ENCODE assay signal across 9 mouse cellular contexts in the genomic region with DNA sequence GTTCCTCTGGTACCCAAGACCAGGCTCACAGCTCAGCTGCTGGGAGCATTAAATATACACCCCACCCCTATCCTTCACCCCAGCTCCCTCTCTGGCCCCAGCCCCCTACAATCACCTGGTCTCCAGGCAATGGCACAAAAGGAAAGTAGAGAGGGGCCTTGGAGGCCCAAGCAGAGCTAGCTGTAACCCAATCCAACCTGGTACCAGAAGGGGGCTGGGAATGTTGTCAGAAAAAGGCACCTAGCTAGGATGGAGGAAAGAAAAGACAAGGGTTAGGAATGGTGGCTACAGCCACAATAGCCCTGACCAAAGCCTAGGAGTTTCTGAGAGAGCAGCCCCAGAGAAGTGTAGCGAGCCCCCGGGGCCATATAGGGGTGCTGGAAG. TPM values are rescaled to one million over a fixed set of nuclear protein-coding genes. Genes with fewer than 3 reads are reported as not detected.
DNase-seq lines count a peak whose midpoint lies in the region; ATAC-seq lines count a peak whose summit lies in the region.
"Had no signal": no experiment of that assay in that cellular context is flagged by ENCODE, and none has a peak within 500 bp of the region (broad histone marks: within the 10 kb centered on the region; RNA-seq: fewer than 3 reads in every experiment).

No protein-coding gene starts in this region.

- H3K4me3 ChIP-seq in kidney, embryonic 16.5 days (ENCODE audit: low read length) = peak overlapping the region; percentile 77; the same call in 1 of the 2 replicates
- H3K4me3 ChIP-seq in embryonic facial prominence, embryonic 15.5 days (replicated peaks) = peak overlapping the region; percentile 78; the same call in 1 of the 2 replicates
- H3K4me3 ChIP-seq in intestine, embryonic 14.5 days (ENCODE audit: low read depth, low read length) = no peak overlapping the region
- no peak overlapping the region for H3K4me3 ChIP-seq in neural tube, embryonic 12.5 days

- no peaks in the 10 kb centered on the region for H3K9me3 ChIP-seq in kidney, embryonic 16.5 days (ENCODE audit: low read length)
- no peaks in the 10 kb centered on the region for H3K9me3 ChIP-seq in embryonic facial prominence, embryonic 15.5 days (replicated peaks)
- H3K9me3 ChIP-seq in intestine, embryonic 14.5 days (ENCODE audit: control insufficient read depth, low read length) = no peaks in the 10 kb centered on the region
- H3K9me3 ChIP-seq in neural tube, embryonic 12.5 days = no peaks in the 10 kb centered on the region

- H3K36me3 ChIP-seq in kidney, embryonic 16.5 days (ENCODE audit: insufficient read depth, low read length) = no peaks in the 10 kb centered on the region
- no peaks in the 10 kb centered on the region; the same call in 1 of the 2 replicates for H3K36me3 ChIP-seq in embryonic facial prominence, embryonic 15.5 days
- no peaks in the 10 kb centered on the region for H3K36me3 ChIP-seq in intestine, embryonic 14.5 days (ENCODE audit: control insufficient read depth, insufficient read depth, low read length)
- H3K36me3 ChIP-seq in neural tube, embryonic 12.5 days = no peaks in the 10 kb centered on the region

- H3K27me3 ChIP-seq in kidney, embryonic 16.5 days (ENCODE audit: insufficient read depth, low read length) = no peaks in the 10 kb centered on the region
- H3K27me3 ChIP-seq in embryonic facial prominence, embryonic 15.5 days = no peaks in the 10 kb centered on the region
- H3K27me3 ChIP-seq in intestine, embryonic 14.5 days (replicated peaks; ENCODE audit: control insufficient read depth, insufficient read depth, low read length) = no peaks in the 10 kb centered on the region
- H3K27me3 ChIP-seq in neural tube, embryonic 12.5 days (replicated peaks) = no peaks in the 10 kb centered on the region

- H3K27ac ChIP-seq in kidney, embryonic 16.5 days (ENCODE audit: low read length) = peak overlapping the region; percentile 98
- peak overlapping the region; percentile 98 for H3K27ac ChIP-seq in embryonic facial prominence, embryonic 15.5 days (replicated peaks)
- peak overlapping the region; percentile 95 for H3K27ac ChIP-seq in intestine, embryonic 14.5 days (ENCODE audit: low read depth)
- H3K27ac ChIP-seq in neural tube, embryonic 12.5 days = no peak overlapping the region

- H3K4me1 ChIP-seq in kidney, embryonic 16.5 days (ENCODE audit: insufficient read depth, low read length) = peaks cover 40% of the 10 kb centered on the region
- peaks cover 42% of the 10 kb centered on the region for H3K4me1 ChIP-seq in embryonic facial prominence, embryonic 15.5 days
- H3K4me1 ChIP-seq in intestine, embryonic 14.5 days (replicated peaks; ENCODE audit: control insufficient read depth, insufficient read depth, low read length) = peaks cover 34% of the 10 kb centered on the region
- peaks cover 40% of the 10 kb centered on the region for H3K4me1 ChIP-seq in neural tube, embryonic 12.5 days

- no peak for DNase-seq in kidney, adult 18-20 months
- DNase-seq in intestine, embryonic 14.5 days (ENCODE audit: low spot score) = no peak
- no peak for DNase-seq in left cerebral cortex, adult 8-10 months (ENCODE audit: low spot score in 2 of 2)
- no peak for DNase-seq in left cerebral cortex, adult 11 months (ENCODE audit: low spot score)
- DNase-seq in adrenal gland, adult 8-10 months = no peak

- peak overlapping the region; percentile 68 for H3K4me2 ChIP-seq in kidney, embryonic 16.5 days (replicated peaks; ENCODE audit: low read depth, low read length)
- H3K4me2 ChIP-seq in embryonic facial prominence, embryonic 15.5 days (replicated peaks) = peak overlapping the region; percentile 70
- peak overlapping the region; percentile 70 for H3K4me2 ChIP-seq in intestine, embryonic 14.5 days (ENCODE audit: low read length)
- peak overlapping the region; percentile 75 for H3K4me2 ChIP-seq in neural tube, embryonic 12.5 days (replicated peaks)

- no peak for ATAC-seq in kidney, embryonic 16.5 days (ENCODE audit: low FRiP score, low TSS enrichment)
- no peak for ATAC-seq in embryonic facial prominence, embryonic 15.5 days (ENCODE audit: insufficient number of reproducible peaks, low FRiP score, low TSS enrichment, low read depth)
- ATAC-seq in intestine, embryonic 14.5 days (replicated peaks; ENCODE audit: low FRiP score, low TSS enrichment, low read depth) = no peak
- no peak for ATAC-seq in neural tube, embryonic 12.5 days (ENCODE audit: low FRiP score, low read depth)

- WGBS in kidney, embryonic 16.5 days = 52% methylated on average over 2 of the region's 2 CpGs
- 46% methylated on average over 2 of the region's 2 CpGs for WGBS in embryonic facial prominence, embryonic 15.5 days
- WGBS in intestine, embryonic 14.5 days = 50% methylated on average over 2 of the region's 2 CpGs
- whole genome bisulfite sequencing in neural tube, embryonic 12.5 days = 56% methylated on average over 2 of the region's 2 CpGs

- peak overlapping the region; percentile 36 for H3K9ac ChIP-seq in kidney, embryonic 16.5 days (replicated peaks; ENCODE audit: low read length)
- no peak overlapping the region for H3K9ac ChIP-seq in embryonic facial prominence, embryonic 15.5 days
- peak overlapping the region; percentile 0 for H3K9ac ChIP-seq in intestine, embryonic 14.5 days (ENCODE audit: low read length)
- peak overlapping the region; percentile 13; the same call in 1 of the 2 replicates for H3K9ac ChIP-seq in neural tube, embryonic 12.5 days

RNA-seq across cellular contexts. Expression of gene Atn1, which starts 2.5 kb away (rescaled TPM):
- polyA plus RNA-seq in kidney, embryonic 16.5 days (2015; fragmentation: Nextera tagmentation; extraction: Ambion mirVana) = 16.4 and 20.2 TPM in 2 replicates
- 20.1 and 21.0 TPM in 2 replicates for polyA plus RNA-seq in embryonic facial prominence, embryonic 15.5 days (2015; fragmentation: Nextera tagmentation; extraction: Ambion mirVana)
- 12.1 TPM in 2 replicates for polyA plus RNA-seq in intestine, embryonic 14.5 days (2014; fragmentation: Nextera tagmentation; extraction: Ambion mirVana)
- 16.8 and 17.4 TPM in 2 replicates for polyA plus RNA-seq in neural tube, embryonic 12.5 days (2016; fragmentation: Nextera tagmentation; extraction: Ambion mirVana)
- total RNA-seq in left cerebral cortex, adult 8-10 months (2022) = 100 to 1,000 TPM; 146 to 166 (median 159) TPM
- 100 to 1,000 TPM in 2 of 4 experiments, 10 to 100 TPM in 2; 68.7 to 111 (median 97.1) TPM for total RNA-seq in adrenal gland, adult 8-10 months (2022)

RNA-seq across cellular contexts. Expression of gene Gm45234, which starts 3.0 kb away (rescaled TPM):
- 0.14 TPM in 1 of 2 replicates, not detected in the other for polyA plus RNA-seq in kidney, embryonic 16.5 days (2015; fragmentation: Nextera tagmentation; extraction: Ambion mirVana)
- not detected in 2 replicates for polyA plus RNA-seq in embryonic facial prominence, embryonic 15.5 days (2015; fragmentation: Nextera tagmentation; extraction: Ambion mirVana)
- not detected in 2 replicates for polyA plus RNA-seq in intestine, embryonic 14.5 days (2014; fragmentation: Nextera tagmentation; extraction: Ambion mirVana)
- polyA plus RNA-seq in neural tube, embryonic 12.5 days (2016; fragmentation: Nextera tagmentation; extraction: Ambion mirVana) = not detected in 2 replicates
- not detected for total RNA-seq in left cerebral cortex, adult 8-10 months (2022)
- total RNA-seq in adrenal gland, adult 8-10 months (2022) = not detected
- polyA plus RNA-seq: frontal cortex, adult 2 months had no signal

RNA-seq across cellular contexts. Expression of gene Eno2, which starts 10.6 kb away (rescaled TPM):
- 10.9 and 15.3 TPM in 2 replicates for polyA plus RNA-seq in kidney, embryonic 16.5 days (2015; fragmentation: Nextera tagmentation; extraction: Ambion mirVana)
- polyA plus RNA-seq in embryonic facial prominence, embryonic 15.5 days (2015; fragmentation: Nextera tagmentation; extraction: Ambion mirVana) = 11.8 and 12.7 TPM in 2 replicates
- polyA plus RNA-seq in intestine, embryonic 14.5 days (2014; fragmentation: Nextera tagmentation; extraction: Ambion mirVana) = 7.6 and 8.0 TPM in 2 replicates
- polyA plus RNA-seq in neural tube, embryonic 12.5 days (2016; fragmentation: Nextera tagmentation; extraction: Ambion mirVana) = 25.2 and 27.8 TPM in 2 replicates
- 1,000 to 10,000 TPM; 1,117 to 1,267 (median 1,165) TPM for total RNA-seq in left cerebral cortex, adult 8-10 months (2022)
- 10 to 100 TPM; 23.0 to 74.2 (median 42.8) TPM for total RNA-seq in adrenal gland, adult 8-10 months (2022)

RNA-seq across cellular contexts. Expression of gene Grcc10, which starts 17.7 kb away (rescaled TPM):
- polyA plus RNA-seq in kidney, embryonic 16.5 days (2015; fragmentation: Nextera tagmentation; extraction: Ambion mirVana) = 527 and 541 TPM in 2 replicates
- polyA plus RNA-seq in embryonic facial prominence, embryonic 15.5 days (2015; fragmentation: Nextera tagmentation; extraction: Ambion mirVana) = 416 TPM in 2 replicates
- 440 and 466 TPM in 2 replicates for polyA plus RNA-seq in intestine, embryonic 14.5 days (2014; fragmentation: Nextera tagmentation; extraction: Ambion mirVana)
- polyA plus RNA-seq in neural tube, embryonic 12.5 days (2016; fragmentation: Nextera tagmentation; extraction: Ambion mirVana) = 527 and 552 TPM in 2 replicates
- 100 to 1,000 TPM; 301 to 323 (median 310) TPM for total RNA-seq in left cerebral cortex, adult 8-10 months (2022)
- 100 to 1,000 TPM; 348 to 417 (median 368) TPM for total RNA-seq in adrenal gland, adult 8-10 months (2022)

RNA-seq across cellular contexts. Expression of gene Ptpn6, which starts 20.3 kb away (rescaled TPM):
- 13.8 and 16.4 TPM in 2 replicates for polyA plus RNA-seq in kidney, embryonic 16.5 days (2015; fragmentation: Nextera tagmentation; extraction: Ambion mirVana)
- 19.9 and 20.2 TPM in 2 replicates for polyA plus RNA-seq in embryonic facial prominence, embryonic 15.5 days (2015; fragmentation: Nextera tagmentation; extraction: Ambion mirVana)
- polyA plus RNA-seq in intestine, embryonic 14.5 days (2014; fragmentation: Nextera tagmentation; extraction: Ambion mirVana) = 11.7 and 14.1 TPM in 2 replicates
- 4.8 and 6.6 TPM in 2 replicates for polyA plus RNA-seq in neural tube, embryonic 12.5 days (2016; fragmentation: Nextera tagmentation; extraction: Ambion mirVana)
- 10 to 100 TPM in 2 of 4 experiments, 1 to 10 TPM in 2; 2.3 to 15.0 (median 7.9) TPM for total RNA-seq in left cerebral cortex, adult 8-10 months (2022)
- 10 to 100 TPM; 14.1 to 21.6 (median 15.0) TPM for total RNA-seq in adrenal gland, adult 8-10 months (2022)

Comparison
In these comparisons a context has a peak if more than half of its experiments do, and no peak if none do; other contexts are left out.
1. H3K4me3 ChIP-seq: peak in kidney, embryonic 16.5 days (single experiment) and embryonic facial prominence, embryonic 15.5 days (single experiment); none in intestine, embryonic 14.5 days (single experiment) and neural tube, embryonic 12.5 days (single experiment).
2. Peak in every context shown above with its lines, with median percentiles within 50 percentile points of each other: H3K4me2 ChIP-seq.